Mouse (Mus musculus): ENCODE data around the gene Ptchd4.

DNA sequence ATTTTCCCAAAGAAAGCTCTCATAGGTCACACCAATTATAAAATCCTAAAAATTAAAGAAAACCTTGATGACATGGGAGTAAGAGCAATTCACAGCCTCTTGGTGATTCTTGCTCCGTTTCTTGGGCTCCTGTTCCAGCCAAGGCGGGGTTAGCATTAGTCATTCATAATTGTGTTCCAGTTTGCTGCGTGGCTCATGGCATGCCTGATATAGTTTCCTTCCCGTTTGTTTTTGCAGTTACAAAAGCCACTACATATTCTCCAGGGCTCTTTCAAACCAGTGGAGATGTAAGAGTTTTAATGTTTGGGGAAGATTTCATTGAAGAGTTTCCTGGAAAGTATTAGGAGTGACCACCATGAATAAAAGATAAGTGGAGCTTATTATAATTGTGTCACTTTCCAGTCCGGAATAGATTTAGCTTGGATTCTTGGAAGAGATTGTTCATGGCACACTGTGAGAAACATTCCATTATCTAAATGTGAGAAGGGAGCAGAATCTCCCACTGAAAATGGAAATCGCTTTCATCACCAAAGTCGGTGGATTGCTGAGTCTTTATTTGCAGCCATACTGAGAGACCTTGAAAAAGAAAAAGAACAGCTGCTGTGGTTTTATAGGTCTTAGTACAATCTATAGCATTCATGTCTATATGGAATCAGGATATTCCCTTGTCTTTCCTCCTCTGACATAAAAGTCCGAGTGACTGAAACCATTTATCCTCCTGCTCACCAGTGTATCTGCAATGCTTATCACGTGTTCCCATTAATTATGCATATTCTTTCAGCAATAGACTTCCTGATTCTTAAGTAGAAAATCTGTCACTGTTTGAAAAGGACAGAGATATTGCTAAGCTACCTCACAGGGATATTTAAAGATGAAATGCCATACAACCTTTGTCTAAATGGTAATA is 193.9 kb downstream of the Ptchd4 start:
- no peak for TF ChIP-seq GATA1 (IDR thresholded peaks at IDR 0.05; ENCODE audit: borderline replicate concordance, low read length)
- TF ChIP-seq FLI1 (IDR thresholded peaks at IDR 0.05; ENCODE audit: low read length): no peak
